Mouse (Mus musculus) right cerebral cortex, adult 2 months (tissue): ENCODE measurements around the gene Svep1.

ENCODE experiments used
- DNase-seq, 2 experiments: peaks; one replicate each; pipeline ENCODE4 v3.0.0; 2021 to 2022; ENCODE audit warnings: low spot score in 2 of 2

Svep1 gene

DNA sequence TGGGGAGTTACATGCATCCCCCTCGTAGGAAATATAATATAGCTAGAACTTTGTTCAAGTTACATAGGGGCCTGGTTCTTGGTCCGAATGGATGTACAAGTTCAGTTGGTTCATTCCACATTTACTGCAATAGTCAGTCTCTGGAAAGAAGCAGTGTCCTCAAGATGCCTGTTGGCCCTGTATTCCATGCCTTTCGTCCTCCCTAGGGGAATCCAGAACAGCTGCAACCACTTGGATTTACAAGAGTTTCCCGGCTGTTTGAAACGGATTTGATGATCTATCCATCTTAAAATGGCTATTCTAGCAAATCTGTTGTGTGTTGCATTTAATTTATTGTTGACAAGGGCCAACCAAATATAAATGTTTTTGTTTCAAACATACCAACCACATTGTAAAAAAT, 36.2 kb downstream of the Svep1 start:
- DNase-seq, result no peak

DNA sequence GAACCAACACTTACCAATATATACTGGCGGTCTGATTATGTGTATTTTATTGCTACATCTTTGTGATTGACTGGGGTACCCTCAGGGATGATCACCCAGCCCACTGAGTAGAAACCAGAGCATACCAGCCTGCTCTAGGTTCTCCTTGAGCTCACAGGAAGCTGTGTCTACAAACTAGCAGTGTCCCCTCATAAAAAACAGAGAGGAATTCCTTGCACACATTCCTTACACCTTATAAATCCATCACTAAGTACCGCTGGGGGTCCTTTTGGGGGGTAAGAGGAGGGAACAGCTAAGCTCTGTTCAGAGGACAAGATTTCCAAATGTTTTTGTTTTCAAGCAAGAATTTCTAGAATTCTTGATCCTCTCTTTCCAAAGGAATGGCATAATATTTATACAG, 36.7 kb downstream of the Svep1 start:
- no peak for DNase-seq

DNA sequence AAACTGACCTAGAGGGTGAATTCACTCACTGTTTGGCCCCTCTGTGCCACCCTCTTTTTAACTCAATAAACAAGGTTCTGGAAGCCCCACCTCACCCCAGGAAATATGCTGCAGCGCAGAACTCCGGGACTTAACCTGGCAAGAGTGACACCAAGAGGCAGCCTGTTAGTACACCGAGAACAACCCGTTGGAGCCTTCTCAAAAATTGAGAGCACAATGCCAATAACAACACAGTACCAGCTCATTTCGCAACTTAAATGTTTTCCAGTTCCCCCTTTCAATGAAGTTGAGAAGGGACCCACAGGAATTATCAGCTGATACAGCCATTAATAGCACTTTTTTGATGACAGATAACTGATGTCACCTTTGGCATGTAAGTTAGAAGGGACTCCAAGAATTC, 38.3 kb downstream of the Svep1 start:
- no peak for DNase-seq

DNA sequence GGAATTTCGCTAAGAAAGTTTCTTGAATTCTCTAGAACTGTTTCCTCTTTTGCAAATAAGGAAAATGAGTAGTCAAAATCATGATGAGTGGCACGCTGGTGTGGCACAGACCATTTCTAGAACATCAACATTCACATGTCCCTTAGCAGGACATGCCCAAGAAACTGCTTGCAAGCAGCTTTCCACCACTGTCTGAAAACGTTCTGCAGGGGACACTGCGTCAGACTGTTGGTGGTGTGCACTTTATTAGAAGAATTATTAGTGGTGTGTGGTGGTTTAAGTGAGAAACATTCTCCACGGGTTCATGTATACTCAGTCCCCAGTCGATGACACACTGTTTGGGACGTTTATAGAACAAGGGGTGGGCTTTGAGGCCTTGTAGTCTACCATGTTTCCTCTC, 40.9 kb downstream of the Svep1 start:
- no peak for DNase-seq

DNA sequence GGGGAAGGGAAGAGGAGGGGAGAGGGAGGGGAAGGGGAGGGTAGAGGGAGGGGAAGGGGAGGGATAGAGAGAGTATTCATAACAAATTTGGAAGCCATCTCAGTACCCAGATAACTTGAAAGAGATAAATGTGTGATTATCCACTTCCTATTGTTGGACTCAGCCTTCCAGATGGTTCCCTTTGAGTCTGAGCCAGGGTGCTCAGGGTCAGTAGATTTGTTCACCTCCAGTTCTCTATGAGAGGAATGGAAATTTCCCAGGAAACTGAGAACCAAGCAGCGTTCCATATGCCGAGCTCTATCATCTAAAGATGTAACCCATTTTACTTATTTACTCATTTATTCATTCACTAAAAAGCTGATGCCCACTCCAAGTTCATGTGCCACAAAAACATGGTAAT, 44.8 kb downstream of the Svep1 start:
- DNase-seq, result no peak

DNA sequence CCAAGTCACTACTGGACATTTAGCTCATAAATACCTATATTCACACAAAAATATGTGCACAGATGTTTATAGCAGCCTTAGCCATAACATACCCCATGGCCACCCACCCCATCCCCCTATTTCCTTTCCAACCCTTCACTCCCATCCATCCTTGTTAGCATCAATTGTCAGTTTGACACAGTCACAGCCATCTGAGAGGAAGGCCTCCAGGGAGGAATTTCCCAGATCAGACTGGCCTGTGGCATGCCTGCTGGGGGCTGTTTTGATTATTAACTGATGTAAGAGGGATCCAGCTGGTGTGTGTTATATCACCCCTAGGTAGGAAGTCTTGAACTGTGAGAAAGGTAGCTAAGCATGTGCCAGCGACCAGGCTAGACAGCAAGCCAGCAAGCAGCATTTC, 47.1 kb downstream of the Svep1 start:
- no peak for DNase-seq

DNA sequence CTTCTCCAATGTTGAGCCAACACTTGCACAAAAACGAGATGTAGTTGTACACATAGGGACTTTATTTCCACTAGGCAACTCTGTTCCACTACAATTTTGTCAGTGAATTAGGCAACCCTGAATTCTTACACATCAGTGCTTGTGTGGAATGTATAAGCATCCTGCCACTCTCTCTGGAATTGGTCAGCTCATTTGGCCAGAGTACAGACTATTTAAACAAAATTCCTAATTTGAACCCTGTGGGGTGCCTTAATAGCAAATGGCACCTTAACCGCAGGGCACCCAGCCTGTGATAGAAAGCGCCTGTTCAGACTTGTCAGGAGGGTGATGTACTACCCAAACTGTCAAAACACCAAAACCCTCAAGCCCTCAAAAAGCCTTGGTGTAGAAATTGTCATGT, 56.4 kb downstream of the Svep1 start:
- no peak for DNase-seq

DNA sequence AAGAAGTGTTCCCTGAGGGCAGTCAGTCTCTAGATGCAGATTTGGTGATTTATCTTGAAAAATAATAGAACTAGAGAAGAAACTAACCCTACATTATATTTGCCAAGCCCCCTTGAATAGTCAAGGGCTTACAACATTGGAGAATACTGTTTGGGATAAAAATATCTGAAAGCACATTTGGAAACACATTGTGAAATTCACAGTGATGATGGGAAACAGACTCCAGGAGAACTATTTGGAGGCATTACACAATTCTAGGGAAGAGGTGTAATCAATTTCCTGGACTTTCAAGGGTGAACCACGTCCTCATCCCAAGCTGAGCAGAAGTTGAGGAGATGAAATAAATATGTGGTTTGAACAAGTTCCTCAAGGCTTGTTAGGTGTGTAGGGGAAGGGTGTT, 57.5 kb downstream of the Svep1 start:
- DNase-seq, result no peak

DNA sequence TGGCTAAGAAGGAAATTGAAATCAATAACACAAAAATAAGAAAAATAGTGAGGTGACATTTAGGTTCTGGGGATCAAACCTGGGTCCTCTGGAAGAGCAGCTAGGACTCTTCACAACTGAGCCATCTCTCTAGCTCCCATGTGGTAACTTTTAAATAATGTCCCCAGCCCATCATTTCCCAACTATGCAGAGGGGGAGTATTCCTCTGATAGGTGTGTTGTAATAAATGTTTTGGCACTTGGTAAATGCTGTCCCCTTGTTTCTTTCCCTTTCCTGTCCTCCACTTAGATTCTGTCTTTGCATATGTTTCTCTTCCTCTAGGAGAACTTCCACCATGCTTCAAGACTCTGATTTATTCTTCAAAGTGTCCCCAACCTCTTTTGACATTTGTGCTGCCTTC, 58.1 kb downstream of the Svep1 start:
- DNase-seq, result no peak

DNA sequence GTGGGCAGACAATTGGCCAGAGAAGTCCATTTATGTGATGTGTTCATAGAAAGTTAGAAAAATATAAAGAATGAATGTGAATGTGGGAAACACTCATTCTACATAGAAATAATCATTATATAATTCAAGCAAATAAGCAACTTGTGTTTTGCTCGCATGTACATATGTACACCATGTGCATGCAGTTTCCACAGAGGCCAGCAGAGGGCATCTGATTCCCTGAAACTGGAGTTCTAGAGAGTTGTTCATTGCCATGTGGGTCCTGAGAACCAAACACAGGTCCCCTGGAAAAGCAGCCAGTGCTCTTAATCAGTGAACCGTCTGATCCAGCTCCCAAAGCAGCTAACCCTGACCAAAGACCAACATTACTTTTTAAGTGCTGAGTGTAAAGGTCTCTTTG, 60.0 kb downstream of the Svep1 start:
- DNase-seq, result no peak

DNA sequence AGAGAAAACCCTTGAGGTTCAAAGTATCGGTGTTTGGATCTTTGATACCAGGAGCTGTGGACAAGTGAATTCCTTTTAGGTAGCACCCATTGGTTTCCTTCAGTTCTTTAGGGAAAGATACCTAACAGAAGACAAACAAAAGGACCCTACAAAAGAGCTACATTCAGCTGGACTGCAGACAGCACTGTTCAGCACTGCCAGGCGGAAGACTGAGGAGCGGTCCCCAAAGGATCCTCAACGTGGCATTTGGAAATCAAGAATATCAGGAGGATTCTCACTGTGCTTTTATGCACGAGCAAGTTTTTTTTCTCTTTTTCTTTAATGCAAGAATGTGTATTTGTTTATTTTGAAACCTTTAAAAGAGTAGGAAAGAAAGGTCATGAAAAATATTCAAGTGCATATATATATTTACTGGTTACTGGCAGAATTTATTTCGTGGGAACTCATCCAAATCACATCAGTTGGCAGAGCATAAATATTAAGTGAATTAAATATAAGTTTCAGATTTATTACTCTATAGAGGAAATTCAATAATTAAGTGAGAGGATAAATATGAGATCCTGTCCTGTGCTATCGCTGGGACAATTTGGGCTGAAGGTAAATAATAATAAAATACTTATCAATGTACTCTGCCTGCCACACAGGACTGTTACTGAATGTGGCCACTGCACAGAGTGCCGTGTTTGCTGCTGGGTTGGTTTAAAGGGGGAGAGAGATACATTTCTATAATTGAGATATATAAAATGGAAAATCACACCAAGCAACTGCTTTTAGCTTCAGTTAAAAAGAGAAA, 66.7 kb downstream of the Svep1 start:
- no peak for DNase-seq

DNA sequence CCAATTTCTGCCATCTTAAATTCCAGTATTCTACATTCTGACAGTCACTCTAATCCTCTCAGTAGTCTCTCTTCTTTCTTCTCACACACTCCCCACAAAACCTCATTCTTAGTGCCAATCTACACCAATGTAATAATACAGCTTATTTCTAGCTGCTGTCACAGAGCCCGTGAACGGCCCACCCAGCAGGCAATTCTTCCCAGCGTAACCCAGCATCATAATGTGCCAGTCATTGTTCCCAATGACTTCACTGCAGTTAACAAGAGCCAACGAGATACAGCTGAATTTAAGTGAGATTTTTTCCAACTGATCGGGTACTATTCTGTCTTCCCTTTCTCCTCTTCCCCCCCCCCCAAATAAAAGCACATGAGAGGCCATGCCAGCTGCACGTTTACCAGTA, 67.4 kb downstream of the Svep1 start:
- no peak for DNase-seq

DNA sequence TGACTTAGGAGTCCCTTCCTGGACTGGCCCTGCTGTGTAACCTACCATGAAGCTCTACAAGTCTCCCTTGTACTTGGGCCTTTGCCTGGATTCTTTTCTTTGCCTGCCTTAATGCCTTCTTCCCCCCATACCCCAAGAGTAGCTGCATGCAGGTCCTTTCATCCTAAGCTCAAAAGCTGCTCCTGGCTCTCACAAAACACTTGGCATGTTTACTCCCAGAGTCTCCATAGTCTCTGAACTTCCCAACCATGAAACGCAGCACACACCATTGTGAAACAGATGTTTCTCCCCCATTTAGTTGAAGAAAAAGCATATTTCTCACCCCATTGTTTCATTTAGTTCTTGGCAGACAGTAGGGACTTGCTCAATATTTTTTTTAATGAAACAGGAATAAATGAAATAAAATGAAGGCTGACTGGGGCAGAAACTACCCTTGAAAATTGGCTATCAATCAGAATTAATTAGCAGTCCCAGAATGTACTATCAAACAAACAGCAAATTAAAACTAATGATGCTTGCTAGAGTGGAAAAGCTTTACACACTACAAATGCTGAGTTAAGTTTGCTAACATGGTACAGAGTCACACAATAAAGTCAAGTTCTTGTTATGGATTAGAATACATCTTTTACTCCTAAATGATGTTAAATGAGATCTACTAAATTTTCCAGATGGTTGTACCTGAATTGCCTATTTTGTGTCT, 72.9 kb downstream of the Svep1 start:
- no peak for DNase-seq

DNA sequence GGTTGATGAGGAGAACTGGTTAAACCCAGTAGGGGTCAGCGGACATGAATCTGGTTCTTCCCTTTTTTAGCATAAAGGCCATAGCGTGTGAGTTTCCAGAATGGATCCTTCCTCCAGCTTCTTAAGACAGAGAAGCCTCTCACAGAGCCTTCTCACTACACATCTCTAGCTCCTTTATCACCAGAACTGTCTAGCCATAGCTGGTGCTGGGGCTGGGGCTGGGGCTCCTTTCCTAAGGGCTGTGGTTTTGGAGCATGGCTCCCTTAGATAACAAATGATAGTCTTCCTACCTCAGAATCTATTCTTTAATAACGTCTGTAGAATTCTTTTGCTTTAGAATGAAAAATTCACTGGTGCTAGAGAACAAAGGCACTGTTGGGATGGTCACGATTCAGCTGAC, 76.8 kb downstream of the Svep1 start:
- DNase-seq, result no peak

DNA sequence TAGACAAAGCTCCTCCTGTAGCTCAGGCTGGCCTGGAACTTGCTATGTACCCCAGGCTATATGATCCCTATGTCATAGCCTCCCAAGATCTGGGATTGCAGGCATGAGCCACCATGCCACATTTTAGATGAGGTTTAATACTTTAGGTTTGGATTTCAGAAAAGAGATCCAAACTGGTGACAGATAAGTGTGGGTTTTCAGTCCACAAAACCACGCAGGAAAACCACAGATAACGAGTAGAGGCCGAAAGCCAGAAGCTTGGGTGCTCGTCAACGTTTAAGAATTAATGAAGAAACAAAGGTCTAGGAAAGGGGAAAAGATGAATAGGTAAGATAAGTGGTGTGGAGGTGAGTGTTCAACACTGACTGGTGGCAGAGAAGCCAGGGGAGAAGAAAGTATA, 79.6 kb downstream of the Svep1 start:
- DNase-seq, result no peak

DNA sequence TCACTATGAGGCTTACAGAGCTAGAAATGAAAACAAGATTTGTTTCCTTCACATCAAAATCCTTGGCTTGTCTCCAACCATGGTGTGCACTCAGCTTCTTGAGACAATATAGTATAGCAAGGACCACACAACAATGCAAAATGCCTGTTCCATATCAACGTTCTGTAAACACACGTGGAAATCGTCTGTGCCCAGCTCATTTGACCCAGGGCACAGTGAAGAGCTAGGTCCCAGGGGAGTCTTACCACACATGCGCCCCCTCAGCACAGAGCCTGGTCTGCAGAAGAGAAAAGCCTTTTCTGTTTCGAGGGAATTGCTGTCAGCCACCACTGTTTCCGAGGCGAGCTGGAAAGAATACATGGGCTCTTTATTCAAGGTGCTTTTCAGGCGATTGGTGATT, 91.2 kb downstream of the Svep1 start:
- no peak for DNase-seq

DNA sequence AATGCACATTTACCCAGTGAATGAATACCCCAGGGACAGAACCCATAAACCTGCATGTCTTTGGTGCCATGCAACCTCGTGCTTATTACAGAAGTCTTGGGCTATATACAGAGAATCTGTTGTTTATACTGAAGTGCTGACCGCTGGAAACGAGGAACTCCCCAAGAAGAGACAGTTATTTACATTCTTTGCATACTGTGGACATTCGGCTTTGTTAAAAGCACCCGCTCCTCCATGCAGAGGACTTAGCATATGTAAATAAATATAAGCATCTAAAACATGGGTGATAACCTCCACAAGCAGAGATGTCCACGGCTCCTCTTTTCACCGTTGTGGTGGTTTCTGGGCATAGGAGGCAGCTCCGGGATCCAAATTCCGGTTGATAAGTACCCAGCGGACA, 95.7 kb downstream of the Svep1 start:
- no peak for DNase-seq

DNA sequence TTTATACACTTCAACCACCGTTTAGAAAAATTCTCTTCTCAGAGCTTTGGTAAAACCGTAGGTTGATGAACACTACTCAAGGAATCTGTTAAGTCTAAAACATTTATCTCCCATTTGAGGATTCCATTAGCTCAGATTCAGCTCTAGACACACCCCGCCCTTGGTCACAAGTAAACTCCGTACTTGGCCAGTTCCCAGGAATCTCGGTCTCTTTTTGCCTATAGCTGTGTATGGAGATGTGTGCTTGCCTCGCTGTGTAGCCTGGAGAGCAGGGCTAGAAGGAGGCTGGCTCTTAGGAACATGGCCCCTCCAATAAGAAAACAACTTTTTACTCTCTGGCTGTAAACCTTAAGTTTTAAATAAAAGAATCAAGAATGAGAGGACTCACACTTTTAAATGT, 96.9 kb downstream of the Svep1 start:
- DNase-seq, result no peak

DNA sequence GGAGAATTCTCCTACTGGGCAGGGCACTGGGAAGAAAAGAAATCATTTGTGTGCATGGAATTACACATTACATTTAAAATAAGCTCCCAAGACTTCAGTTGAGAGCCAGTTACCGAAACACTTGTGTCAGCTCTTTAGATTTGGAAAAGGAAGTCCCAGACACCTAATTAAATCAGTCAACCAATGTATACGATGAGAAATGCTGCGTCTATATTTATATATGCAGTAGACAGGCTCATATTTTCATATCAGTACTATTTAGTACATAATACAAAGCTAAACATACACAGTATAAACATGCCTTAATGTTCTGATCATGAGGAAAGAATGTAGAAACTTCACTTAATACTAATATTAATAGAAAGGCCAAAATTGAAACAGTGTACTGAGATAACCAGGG, 98.3 kb downstream of the Svep1 start:
- DNase-seq, result no peak

DNA sequence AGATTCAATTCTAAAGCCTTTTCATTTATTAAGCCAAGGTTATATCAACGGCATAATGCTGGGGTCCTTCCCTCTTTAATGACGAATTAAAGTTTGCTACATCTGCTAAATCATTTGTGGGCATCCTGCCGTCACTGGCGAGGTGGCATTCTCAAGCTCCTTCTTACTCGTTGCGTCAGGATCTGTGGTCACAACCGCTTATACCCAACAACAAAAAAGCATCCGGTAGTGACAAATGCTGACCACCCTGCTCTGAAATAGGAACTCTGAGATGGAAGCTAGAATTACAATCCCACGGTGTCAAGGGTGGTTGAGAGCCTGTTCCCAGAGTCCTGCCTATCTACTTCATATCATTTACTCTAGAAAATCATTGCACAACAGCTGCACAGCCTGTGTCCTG, 108.9 kb downstream of the Svep1 start:
- DNase-seq, result no peak

DNA sequence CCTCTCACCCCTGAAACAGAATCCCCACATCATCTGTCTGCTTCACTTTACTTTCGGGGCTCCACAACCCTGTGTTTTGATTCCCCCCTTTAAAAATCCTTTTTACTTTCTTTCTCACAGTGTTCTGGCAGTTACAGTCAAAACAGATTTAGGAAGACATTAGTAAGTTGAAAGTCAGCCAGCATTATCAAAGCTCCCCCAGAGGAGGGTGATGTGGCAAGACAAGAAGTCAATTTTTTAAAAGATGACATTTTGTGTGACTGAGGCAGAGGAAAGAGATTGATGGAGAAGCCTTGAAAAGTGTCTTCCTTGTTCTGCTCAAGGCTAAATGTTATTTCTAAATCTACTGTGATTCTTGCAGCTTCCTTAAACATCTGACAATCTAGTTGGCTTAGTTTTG, 119.9 kb downstream of the Svep1 start:
- DNase-seq, result no peak

DNA sequence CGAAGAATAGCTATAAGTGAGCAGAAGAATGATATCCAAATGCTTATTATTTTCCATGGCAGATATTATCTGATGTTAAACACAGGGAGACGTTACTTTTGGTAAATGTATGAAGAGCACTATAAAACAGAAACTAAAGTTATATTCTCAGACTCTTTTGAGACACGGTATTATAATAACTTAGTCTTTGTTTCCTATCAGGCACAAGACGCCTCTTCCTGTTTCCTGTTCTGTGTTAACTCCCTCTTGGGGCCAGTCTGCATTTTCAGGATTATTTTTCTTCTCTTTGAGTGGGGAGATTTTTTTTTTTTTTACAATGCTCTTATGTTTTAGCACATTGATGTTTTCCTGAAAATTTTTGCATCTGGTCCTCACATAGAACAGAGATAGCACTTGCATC, 120.5 kb downstream of the Svep1 start:
- no peak for DNase-seq

DNA sequence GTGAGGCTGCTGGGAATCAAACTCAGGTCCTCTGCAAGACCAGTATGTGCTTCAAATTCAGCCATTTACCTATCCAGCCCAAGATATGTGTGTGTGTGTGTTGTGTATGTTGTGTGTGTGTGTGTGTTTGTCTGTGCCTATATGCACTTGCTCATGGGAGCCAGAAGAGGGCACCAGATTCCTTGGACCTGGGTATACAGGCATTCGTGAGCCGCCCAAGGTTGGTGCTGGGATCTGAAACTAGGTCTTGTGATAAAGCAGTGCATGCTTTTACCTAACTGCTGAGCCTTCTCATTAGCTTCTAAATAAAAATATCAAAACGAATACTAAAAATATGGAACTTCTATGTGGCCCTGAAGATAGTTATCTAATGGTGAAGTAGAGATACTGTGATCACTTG, 121.3 kb downstream of the Svep1 start:
- no peak for DNase-seq

DNA sequence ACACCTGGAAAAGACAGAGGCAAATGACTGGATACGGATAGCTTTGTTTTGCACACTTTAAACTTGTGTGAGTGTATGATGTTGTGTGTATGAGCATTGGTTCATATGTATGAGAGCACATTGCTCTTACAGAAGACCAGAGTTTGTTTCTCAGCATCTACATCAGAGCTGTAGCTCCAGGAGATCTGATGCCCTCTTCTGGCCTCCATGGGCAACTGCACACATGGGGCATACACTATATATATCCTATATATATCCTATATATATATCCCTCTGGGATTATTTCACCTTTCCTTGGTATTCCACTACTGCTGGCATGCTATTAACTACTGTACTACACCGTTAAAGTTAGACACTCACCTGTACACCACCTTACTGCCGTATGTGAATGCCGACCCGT, 122.5 kb downstream of the Svep1 start:
- no peak for DNase-seq
